Mouse (Mus musculus): ENCODE results near the gene Metap1d. TPM values are rescaled to one million over a fixed set of nuclear protein-coding genes. Genes with fewer than 3 reads are reported as not detected.

Gene Metap1d
- polyA plus RNA-seq, 1 experiment: 2.3 TPM

DNA sequence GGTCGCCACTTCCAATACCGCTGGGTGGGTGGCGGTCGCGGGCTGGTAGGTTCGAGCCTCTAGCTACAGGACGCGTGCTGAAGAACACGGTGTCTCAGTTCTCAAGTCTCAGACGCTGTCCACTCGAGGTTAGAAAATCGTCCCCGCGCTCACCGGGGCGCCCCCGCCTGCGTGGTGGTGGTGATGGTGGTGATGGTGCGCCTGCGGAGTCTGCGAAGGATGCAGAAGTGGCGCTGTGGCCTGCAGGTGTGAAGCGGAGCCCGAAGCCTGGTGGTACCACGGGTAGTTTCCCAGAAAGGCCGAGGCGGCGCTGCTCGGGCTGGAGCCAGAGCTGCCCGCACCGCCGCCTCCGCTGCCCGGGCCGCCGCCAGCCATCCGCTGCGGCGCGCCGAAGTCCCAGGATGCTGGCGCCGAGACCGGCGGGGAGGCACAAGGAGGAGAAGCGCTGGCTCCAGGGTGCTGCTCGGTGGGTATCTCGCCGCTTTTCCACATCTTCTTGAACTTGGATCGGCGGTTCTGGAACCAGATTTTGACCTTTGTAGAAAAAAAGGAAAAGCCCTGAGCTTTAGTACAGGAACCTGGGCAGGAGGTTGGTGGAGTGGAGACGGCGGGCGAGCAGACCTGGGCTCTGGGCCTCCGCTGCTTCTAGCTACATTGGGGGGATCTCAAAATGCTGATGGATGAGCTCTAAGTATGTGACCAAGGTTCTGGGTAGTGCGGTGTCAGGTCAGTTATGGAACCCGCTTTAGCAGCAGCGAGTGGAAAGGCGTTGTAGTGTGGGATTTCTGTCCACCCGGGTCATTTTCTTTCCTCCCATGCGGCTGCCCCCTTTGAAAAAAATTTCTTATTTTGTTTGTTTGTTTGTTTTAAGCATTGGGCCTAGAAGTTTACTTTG, 91.6 kb downstream of the Metap1d start:
- no peak for TF ChIP-seq GATA1 (IDR thresholded peaks at IDR 0.05; ENCODE audit: low read length)

DNA sequence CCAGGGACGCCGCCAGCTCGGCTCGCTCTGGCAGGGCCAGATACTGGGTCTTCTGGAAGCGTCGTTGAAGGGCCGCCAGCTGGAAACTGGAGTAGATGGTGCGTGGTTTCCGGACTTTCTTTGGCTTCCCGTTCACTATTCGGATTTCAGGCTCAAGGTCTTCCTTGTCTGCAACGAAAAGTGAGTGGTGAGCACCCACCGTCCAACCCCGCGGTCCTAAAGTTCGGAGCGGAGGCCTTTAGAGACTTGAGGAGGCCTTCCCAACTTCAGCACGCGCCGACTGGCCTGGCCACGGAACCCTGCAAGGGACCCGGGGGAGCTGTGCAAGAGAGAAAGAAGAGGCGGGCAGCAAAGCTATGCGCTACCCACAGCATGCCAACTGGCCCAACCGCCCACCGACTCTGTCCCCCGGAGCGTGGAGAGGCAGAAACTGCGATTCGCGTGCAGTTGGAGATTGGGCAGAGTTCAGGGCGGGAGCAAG, 92.4 kb downstream of the Metap1d start:
- TF ChIP-seq GATA1 (IDR thresholded peaks at IDR 0.05; ENCODE audit: low read length): no peak

- no peak for TF ChIP-seq GATA1 (IDR thresholded peaks at IDR 0.05; ENCODE audit: low read length)
Observed at GRCm38 (mm10) chr2:71545882-71546639, 93.0 kb downstream of the Metap1d start.

DNA sequence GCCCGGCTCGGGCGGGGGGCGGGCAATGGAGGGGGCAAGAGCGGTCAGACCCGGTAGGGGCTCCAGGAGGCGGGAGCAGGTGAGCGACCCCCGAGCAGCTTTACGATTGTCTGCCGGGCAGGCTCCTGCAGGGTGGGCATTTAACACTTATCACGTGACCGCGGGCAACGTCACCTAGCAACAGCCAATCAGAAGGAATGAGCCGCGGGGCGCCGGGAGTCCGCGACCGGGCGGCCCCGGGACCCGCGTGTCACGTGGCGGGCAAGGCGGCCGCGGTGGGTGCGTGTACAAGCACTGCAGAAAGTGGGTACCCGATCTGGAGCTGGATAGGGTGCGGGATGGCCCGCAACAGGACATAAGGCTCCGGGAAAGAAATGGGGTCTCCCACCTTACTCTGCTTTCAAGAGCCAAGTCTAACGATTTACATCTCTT, 93.6 kb downstream of the Metap1d start, which contains the start of gene Dlx2:
TSS of gene Dlx2 (minus strand) at position 115 of the 432 bp plus-strand sequence.
- no peak for TF ChIP-seq GATA1 (IDR thresholded peaks at IDR 0.05; ENCODE audit: low read length)

- TF ChIP-seq GATA1 (IDR thresholded peaks at IDR 0.05; ENCODE audit: low read length): no peak
Observed at GRCm38 (mm10) chr2:71547829-71548228, 94.8 kb downstream of the Metap1d start.

- TF ChIP-seq GATA1 (IDR thresholded peaks at IDR 0.05; ENCODE audit: low read length): no peak
Observed at GRCm38 (mm10) chr2:71550330-71550729, 97.3 kb downstream of the Metap1d start.

- TF ChIP-seq GATA1 (IDR thresholded peaks at IDR 0.05; ENCODE audit: low read length): no peak
Observed at GRCm38 (mm10) chr2:71551704-71552103, 98.6 kb downstream of the Metap1d start.

DNA sequence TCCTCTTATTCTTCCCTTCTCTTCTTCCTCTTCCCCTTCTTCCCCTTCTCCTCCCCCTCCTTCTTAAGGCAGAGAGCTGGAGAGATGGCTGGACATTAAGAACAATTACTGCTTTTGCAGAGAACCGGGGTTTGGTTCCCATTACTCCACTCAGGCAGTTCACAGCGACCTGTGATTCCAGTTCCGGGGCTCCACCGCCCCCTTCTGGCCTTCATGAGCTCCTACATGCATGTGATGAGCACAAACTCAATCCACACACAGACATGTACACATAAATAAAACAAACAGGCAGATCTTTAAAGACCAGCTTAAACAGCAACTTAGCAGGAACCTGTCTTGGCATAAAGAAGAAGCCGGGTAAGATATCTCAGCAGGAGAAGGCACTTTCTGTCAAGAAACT, 103.0 kb downstream of the Metap1d start:
- TF ChIP-seq GATA1 (IDR thresholded peaks at IDR 0.05; ENCODE audit: low read length): no peak

DNA sequence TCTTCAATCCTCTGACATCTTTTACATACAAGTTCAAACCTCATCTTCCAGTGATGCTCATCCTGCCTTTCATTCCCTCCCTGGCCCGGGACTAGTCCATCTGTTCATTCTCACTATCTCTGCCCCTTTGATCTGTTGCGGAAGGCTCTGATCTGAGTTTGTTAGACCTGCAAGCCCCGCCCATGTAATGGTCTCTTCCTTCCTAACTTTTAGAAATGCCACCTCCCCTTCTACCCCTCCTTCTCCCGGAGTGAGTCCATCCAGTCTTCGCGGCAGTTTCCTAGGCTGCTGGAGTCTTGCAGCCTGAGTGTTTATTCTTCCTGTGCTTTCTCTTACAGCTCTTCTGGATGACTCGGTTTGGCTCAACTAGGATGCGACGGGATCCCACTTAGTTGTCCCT, 113.4 kb downstream of the Metap1d start:
- no peak for TF ChIP-seq GATA1 (IDR thresholded peaks at IDR 0.05; ENCODE audit: low read length)

- no peak for TF ChIP-seq GATA1 (IDR thresholded peaks at IDR 0.05; ENCODE audit: low read length)
Observed at GRCm38 (mm10) chr2:71573736-71574135, 120.7 kb downstream of the Metap1d start.

Other genes starting within 250 kb of the Metap1d start
- 4.1 and 5.8 TPM in 2 replicates for gene Dync1i2, start 241.6 kb upstream of the Metap1d start, polyA plus RNA-seq (2012)
- gene Slc25a12, start 85.5 kb upstream of the Metap1d start, polyA plus RNA-seq (2012): 5.0 and 11.6 TPM in 2 replicates
- gene Hat1, start 64.3 kb upstream of the Metap1d start, polyA plus RNA-seq (2012): 2.6 and 4.1 TPM in 2 replicates
- 8.9 and 9.1 TPM in 2 replicates for gene Dlx1, start 74.8 kb downstream of the Metap1d start, polyA plus RNA-seq (2012)
- not detected in 2 replicates for gene Dlx2, start 93.5 kb downstream of the Metap1d start, polyA plus RNA-seq (2012)